Mouse (Mus musculus): Measurements from ENCODE around the gene Bcar1. TPM values are rescaled to one million over a fixed set of nuclear protein-coding genes. Genes with fewer than 3 reads are reported as not detected.

The Bcar1 gene
- polyA plus RNA-seq, 1 experiment from 2014 or later, result 47.2 TPM

DNA sequence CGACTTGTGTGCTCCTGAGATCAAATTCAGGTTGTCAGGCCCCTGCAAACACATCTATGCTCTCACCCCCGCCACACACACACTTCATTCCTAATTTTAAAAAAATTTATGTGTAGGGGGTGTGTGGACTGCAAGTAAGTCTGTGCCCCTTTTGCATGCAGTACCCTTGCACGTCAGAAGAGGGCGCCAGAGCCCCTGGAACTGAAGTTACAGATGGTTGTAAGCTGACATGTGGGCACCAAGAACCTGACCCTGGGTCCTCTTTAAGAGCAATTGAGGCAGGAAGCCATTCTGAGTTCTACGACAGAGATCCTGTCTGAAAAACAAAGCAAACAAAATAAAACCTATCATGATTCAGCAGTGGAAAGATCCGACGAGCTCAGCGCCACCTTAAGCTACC is 67.4 kb downstream of the Bcar1 start:
- ATAC-seq (ENCODE audit: insufficient number of reproducible peaks, low FRiP score), result no peak
- peaks cover 8% of the 10 kb centered on the region; the same call in 1 of the 2 replicates for H3K9me3 ChIP-seq (replicated peaks)
- H3K9ac ChIP-seq, result no peak overlapping the region
- peaks cover 3% of the 10 kb centered on the region; the same call in 1 of the 2 replicates for H3K36me3 ChIP-seq
- no peak overlapping the region for H3K4me2 ChIP-seq
- no peak overlapping the region for H3K27ac ChIP-seq (ENCODE audit: poor library complexity, severe bottlenecking)
- 69% methylated on average over 8 of the region's 8 CpGs for WGBS
- H3K27me3 ChIP-seq (replicated peaks), result no peaks in the 10 kb centered on the region
- no peak overlapping the region for H3K4me3 ChIP-seq
- no peaks in the 10 kb centered on the region for H3K4me1 ChIP-seq (replicated peaks)

DNA sequence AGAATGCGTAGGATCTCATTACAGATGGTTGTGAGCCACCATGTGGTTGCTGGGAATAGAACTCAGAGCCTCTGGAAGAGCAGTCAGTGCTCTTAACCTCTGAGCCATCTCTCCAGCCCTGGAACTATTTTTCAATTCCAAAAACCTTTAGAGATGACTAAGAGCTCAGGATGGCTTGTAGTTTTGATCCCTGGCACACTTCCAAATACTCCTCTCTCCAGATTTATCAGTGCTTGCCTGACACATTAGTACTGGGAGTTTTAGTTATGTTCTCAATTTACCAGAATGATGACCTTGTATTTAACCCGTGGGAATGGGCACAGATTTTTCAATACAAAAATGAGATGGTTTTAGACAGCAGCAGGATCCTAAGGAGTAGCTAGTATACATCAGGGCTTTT is 76.9 kb downstream of the Bcar1 start:
- Histone ChIP-seq H3K4me3 (no peak overlapping the region), H3K4me2 (no peak overlapping the region), H3K4me1 (replicated peaks) (no peaks in the 10 kb centered on the region), H3K9me3 (replicated peaks) (peaks cover 12% of the 10 kb centered on the region), H3K36me3 (peaks cover 46% of the 10 kb centered on the region), H3K27me3 (replicated peaks) (no peaks in the 10 kb centered on the region), H3K9ac (no peak overlapping the region), H3K27ac (ENCODE audit: poor library complexity, severe bottlenecking) (no peak overlapping the region)
- no peak for ATAC-seq (ENCODE audit: insufficient number of reproducible peaks, low FRiP score)
- whole genome bisulfite sequencing, result 81% methylated on average over 2 of the region's 2 CpGs

DNA sequence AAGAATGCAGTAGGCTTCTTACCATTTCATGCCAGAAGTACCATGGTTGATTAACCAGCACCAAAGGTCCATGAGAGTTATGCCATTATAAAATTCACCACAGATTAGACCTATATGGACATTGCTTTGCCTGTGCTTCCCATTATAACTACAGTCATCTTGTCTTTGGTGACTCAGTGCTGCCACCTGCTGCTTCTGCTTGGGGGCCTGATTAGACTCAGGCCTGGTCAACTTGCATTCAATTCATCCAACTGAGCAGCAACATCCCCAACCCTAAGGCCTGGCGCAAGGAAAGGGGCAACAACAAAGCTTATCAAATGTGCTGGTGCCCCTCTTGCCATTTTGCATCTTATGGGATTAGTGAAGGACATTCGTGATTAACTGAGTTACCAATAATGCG is 81.1 kb downstream of the Bcar1 start:
- H3K4me1 ChIP-seq (replicated peaks), result peaks cover 16% of the 10 kb centered on the region
- H3K27me3 ChIP-seq (replicated peaks), result no peaks in the 10 kb centered on the region
- H3K9ac ChIP-seq, result no peak overlapping the region
- WGBS, result 80% methylated on average over 3 of the region's 3 CpGs
- no peak for ATAC-seq (ENCODE audit: insufficient number of reproducible peaks, low FRiP score)
- peaks cover 21% of the 10 kb centered on the region; the same call in 1 of the 2 replicates for H3K36me3 ChIP-seq
- no peak overlapping the region for H3K4me3 ChIP-seq
- no peaks in the 10 kb centered on the region for H3K9me3 ChIP-seq (replicated peaks)
- H3K27ac ChIP-seq (ENCODE audit: poor library complexity, severe bottlenecking), result no peak overlapping the region
- H3K4me2 ChIP-seq, result no peak overlapping the region

Small RNA genes lying within 50 kb of the gene (microRNA-seq; reads per million reads assigned to microRNA genes)
- gene Mir7076, result not detected

Other genes starting within 250 kb of the Bcar1 start
- 4.7 and 4.9 TPM in 2 replicates for gene Wdr59, start 221.7 kb downstream of the Bcar1 start, polyA plus RNA-seq (2016; fragmentation: Nextera tagmentation; extraction: Ambion mirVana)
- 33.1 and 35.1 TPM in 2 replicates for gene Znrf1, start 207.7 kb downstream of the Bcar1 start, polyA plus RNA-seq (2016; fragmentation: Nextera tagmentation; extraction: Ambion mirVana)
- 0.70 and 0.92 TPM in 2 replicates for gene Ldhd, start 113.4 kb downstream of the Bcar1 start, polyA plus RNA-seq (2016; fragmentation: Nextera tagmentation; extraction: Ambion mirVana)
- 14.4 and 15.6 TPM in 2 replicates for gene Zfp1, start 100.4 kb downstream of the Bcar1 start, polyA plus RNA-seq (2016; fragmentation: Nextera tagmentation; extraction: Ambion mirVana)
- not detected in 2 replicates for gene Ctrb1, start 52.8 kb downstream of the Bcar1 start, polyA plus RNA-seq (2016; fragmentation: Nextera tagmentation; extraction: Ambion mirVana)
- 144 and 149 TPM in 2 replicates for gene Cfdp1, start 110.5 kb upstream of the Bcar1 start, polyA plus RNA-seq (2016; fragmentation: Nextera tagmentation; extraction: Ambion mirVana)
- gene Tmem170, start 132.9 kb upstream of the Bcar1 start, polyA plus RNA-seq (2016; fragmentation: Nextera tagmentation; extraction: Ambion mirVana), result 4.4 and 4.8 TPM in 2 replicates
- gene Chst5, start 166.6 kb upstream of the Bcar1 start, polyA plus RNA-seq (2016; fragmentation: Nextera tagmentation; extraction: Ambion mirVana), result 0.12 and 0.45 TPM in 2 replicates
- gene Tmem231, start 190.1 kb upstream of the Bcar1 start, polyA plus RNA-seq (2016; fragmentation: Nextera tagmentation; extraction: Ambion mirVana), result 5.4 and 7.1 TPM in 2 replicates
- 176 and 184 TPM in 2 replicates for gene Gabarapl2, start 196.9 kb upstream of the Bcar1 start, polyA plus RNA-seq (2016; fragmentation: Nextera tagmentation; extraction: Ambion mirVana)
- 6.5 TPM in 2 replicates for gene Adat1, start 248.5 kb upstream of the Bcar1 start, polyA plus RNA-seq (2016; fragmentation: Nextera tagmentation; extraction: Ambion mirVana)